Mouse (Mus musculus): Measurements from ENCODE around the gene Nipal4. TPM values are rescaled to one million over a fixed set of nuclear protein-coding genes. Genes with fewer than 3 reads are reported as not detected.
A peak's percentile ranks its signal among the peaks of the same experiment; 100 is the strongest.

The Nipal4 gene
- total RNA-seq, 2 experiments from 2014 or later, result not detected

- ATAC-seq (replicated peaks; ENCODE audit: low FRiP score, low TSS enrichment, poor library complexity, severe bottlenecking), result no peak
Measured at GRCm38 (mm10) chr11:46172128-46172527, 5.8 kb upstream of the Nipal4 start.

GRCm38 (mm10) chr11:46169908-46170307, 3.6 kb upstream of the Nipal4 start:
- no peak for ATAC-seq (replicated peaks; ENCODE audit: low FRiP score, low TSS enrichment, poor library complexity, severe bottlenecking)

GRCm38 (mm10) chr11:46168506-46168905, 2.2 kb upstream of the Nipal4 start:
- ATAC-seq (replicated peaks; ENCODE audit: low FRiP score, low TSS enrichment, poor library complexity, severe bottlenecking), result no peak

- ATAC-seq (replicated peaks; ENCODE audit: low FRiP score, low TSS enrichment, poor library complexity, severe bottlenecking), result no peak
Measured at GRCm38 (mm10) chr11:46157462-46157861, 8.8 kb downstream of the Nipal4 start.

- no peak for ATAC-seq (replicated peaks; ENCODE audit: low FRiP score, low TSS enrichment, poor library complexity, severe bottlenecking)
Measured at GRCm38 (mm10) chr11:46156945-46157344, 9.4 kb downstream of the Nipal4 start.

GRCm38 (mm10) chr11:46146619-46147018, 19.7 kb downstream of the Nipal4 start:
- no peak for ATAC-seq (replicated peaks; ENCODE audit: low FRiP score, low TSS enrichment, poor library complexity, severe bottlenecking)

- no peak for ATAC-seq (replicated peaks; ENCODE audit: low FRiP score, low TSS enrichment, poor library complexity, severe bottlenecking)
Measured at GRCm38 (mm10) chr11:46145163-46145875, 21.0 kb downstream of the Nipal4 start.

- ATAC-seq (replicated peaks; ENCODE audit: low FRiP score, low TSS enrichment, poor library complexity, severe bottlenecking), result no peak
Measured at GRCm38 (mm10) chr11:46143342-46143741, 23.0 kb downstream of the Nipal4 start.

- no peak for ATAC-seq (replicated peaks; ENCODE audit: low FRiP score, low TSS enrichment, poor library complexity, severe bottlenecking)
Measured at GRCm38 (mm10) chr11:46134899-46135298, 31.4 kb downstream of the Nipal4 start.

GRCm38 (mm10) chr11:46131022-46131986, 35.0 kb downstream of the Nipal4 start:
- ATAC-seq (replicated peaks; ENCODE audit: low FRiP score, low TSS enrichment, poor library complexity, severe bottlenecking), result no peak

- peak; percentile 64 for ATAC-seq (replicated peaks; ENCODE audit: low FRiP score, low TSS enrichment, poor library complexity, severe bottlenecking)
Measured at GRCm38 (mm10) chr11:46128548-46128945, 37.8 kb downstream of the Nipal4 start.

GRCm38 (mm10) chr11:46127621-46128547, 38.4 kb downstream of the Nipal4 start:
- no peak for ATAC-seq (replicated peaks; ENCODE audit: low FRiP score, low TSS enrichment, poor library complexity, severe bottlenecking)

- no peak for ATAC-seq (replicated peaks; ENCODE audit: low FRiP score, low TSS enrichment, poor library complexity, severe bottlenecking)
Measured at GRCm38 (mm10) chr11:46126827-46127410, 39.4 kb downstream of the Nipal4 start.

GRCm38 (mm10) chr11:46126317-46126716, 40.0 kb downstream of the Nipal4 start:
- ATAC-seq (replicated peaks; ENCODE audit: low FRiP score, low TSS enrichment, poor library complexity, severe bottlenecking), result no peak

- ATAC-seq (replicated peaks; ENCODE audit: low FRiP score, low TSS enrichment, poor library complexity, severe bottlenecking), result no peak
Measured at GRCm38 (mm10) chr11:46125835-46126229, 40.5 kb downstream of the Nipal4 start.

GRCm38 (mm10) chr11:46125093-46125834, 41.0 kb downstream of the Nipal4 start:
- ATAC-seq (replicated peaks; ENCODE audit: low FRiP score, low TSS enrichment, poor library complexity, severe bottlenecking), result no peak

GRCm38 (mm10) chr11:46123328-46123866, 42.9 kb downstream of the Nipal4 start:
- no peak for ATAC-seq (replicated peaks; ENCODE audit: low FRiP score, low TSS enrichment, poor library complexity, severe bottlenecking)

GRCm38 (mm10) chr11:46122875-46123274, 43.4 kb downstream of the Nipal4 start:
- no peak for ATAC-seq (replicated peaks; ENCODE audit: low FRiP score, low TSS enrichment, poor library complexity, severe bottlenecking)

All from megakaryocyte-erythroid progenitor cell, adult 5-6 weeks (primary cell).